Mouse (Mus musculus) intestine, postnatal 0 days (tissue): ENCODE measurements around the gene Grcc10. TPM values are rescaled to one million over a fixed set of nuclear protein-coding genes. Genes with fewer than 3 reads are reported as not detected.

Experiments used
- ATAC-seq: fragments of 200-750 bp; cut with Nextera tagmentation; 2 replicates; pipeline ENCODE4 v1.8.0; 2017; ENCODE audit warnings: mild to moderate bottlenecking, moderate TSS enrichment, moderate library complexity
- H3K27ac ChIP-seq: fragments of 300-500 bp; sonication (generic); 2 replicates; pipeline ENCODE4 v1.5.1; 2014; ENCODE audit warnings: mild to moderate bottlenecking, low read depth, low read length, moderate library complexity
- H3K27me3 ChIP-seq: fragments of 300-500 bp; sonication (generic); replicated peaks from 2 replicates; pipeline ENCODE4 v1.6.1; 2014; ENCODE audit warnings: low read length, mixed read lengths; ENCODE audit not compliant: control insufficient read depth, insufficient read depth
- H3K36me3 ChIP-seq: fragments of 300-500 bp; sonication (generic); 2 replicates; pipeline ENCODE4 v1.6.1; 2014; ENCODE audit warnings: mild to moderate bottlenecking, moderate library complexity; ENCODE audit not compliant: control insufficient read depth, insufficient read depth
- H3K4me1 ChIP-seq: fragments of 300-500 bp; sonication (generic); replicated peaks from 2 replicates; pipeline ENCODE4 v1.6.1; 2014; ENCODE audit warnings: antibody characterized with exemption, low read length, mixed read lengths; ENCODE audit not compliant: control insufficient read depth, insufficient read depth
- H3K4me2 ChIP-seq: fragments of 300-500 bp; sonication (generic); replicated peaks from 2 replicates; pipeline ENCODE4 v1.6.1; 2014; ENCODE audit warnings: low read depth, mild to moderate bottlenecking, moderate library complexity
- H3K4me3 ChIP-seq: fragments of 300-500 bp; sonication (generic); 2 replicates; pipeline ENCODE4 v1.5.1; 2014; ENCODE audit warnings: low read depth, low read length
- H3K9ac ChIP-seq: fragments of 300-500 bp; sonication (generic); 2 replicates; pipeline ENCODE4 v1.6.1; 2014; ENCODE audit warnings: mild to moderate bottlenecking, low read depth, low read length
- H3K9me3 ChIP-seq: fragments of 300-500 bp; sonication (generic); 2 replicates; pipeline ENCODE4 v1.6.1; 2016; ENCODE audit warnings: mixed run types; ENCODE audit not compliant: control insufficient read depth
- CTCF ChIP-seq: sonication (generic); IDR thresholded peaks from 2 replicates; pipeline ENCODE4 v1.5.1; 2016; ENCODE audit warnings: low read depth, mild to moderate bottlenecking, control low read depth, antibody characterized with exemption, moderate library complexity
- WGBS: fragments of 180-500 bp; shearing (Covaris S2); extraction: QIAGEN DNeasy Blood & Tissue Kit; methylation state at CpG from one replicate; pipeline ENCODE4 v1.1.7; 2014; 5-methylcytosine and 5-hydroxymethylcytosine counted together
- polyA plus RNA-seq: library from polyadenylated mRNA; unstranded; fragments of >200 nt; fragmentation: Nextera tagmentation; extraction: Ambion mirVana; gene quantifications from 2 replicates; pipeline ENCODE4 v1.2.1, GENCODE M21; 2015

Grcc10 gene
- polyA plus RNA-seq, 1 experiment from 2014 or later = 238 TPM

- 62% methylated on average over 5 of the region's 5 CpGs for WGBS
- no peak for ATAC-seq
- TF ChIP-seq CTCF = no peak
- H3K4me2 ChIP-seq = peak overlapping the region; percentile 83
- no peaks in the 10 kb centered on the region for H3K4me1 ChIP-seq
- no peaks in the 10 kb centered on the region for H3K36me3 ChIP-seq
- H3K27ac ChIP-seq = peak overlapping the region; percentile 50
- H3K9ac ChIP-seq = peak overlapping the region; percentile 5; the same call in 1 of the 2 replicates
- H3K27me3 ChIP-seq = no peaks in the 10 kb centered on the region
- peak overlapping the region; percentile 85 for H3K4me3 ChIP-seq
- no peaks in the 10 kb centered on the region for H3K9me3 ChIP-seq
Measured at GRCm38 (mm10) chr6:124757909-124758848, 17.0 kb upstream of the Grcc10 start.

GRCm38 (mm10) chr6:124757351-124757880 is 16.2 kb upstream of the Grcc10 start:
- Histone ChIP-seq H3K27ac (peak overlapping the region; percentile 50; the same call in 1 of the 2 replicates), H3K4me1 (no peaks in the 10 kb centered on the region), H3K4me2 (peak overlapping the region; percentile 83), H3K9ac (peak overlapping the region; percentile 95), H3K27me3 (no peaks in the 10 kb centered on the region), H3K4me3 (peak overlapping the region; percentile 85), H3K36me3 (no peaks in the 10 kb centered on the region), H3K9me3 (no peaks in the 10 kb centered on the region)
- no peak for ATAC-seq
- TF ChIP-seq CTCF = no peak
- 36% methylated on average over 5 of the region's 5 CpGs for WGBS

GRCm38 (mm10) chr6:124756652-124757350 is 15.6 kb upstream of the Grcc10 start:
- Histone ChIP-seq H3K27me3 (no peaks in the 10 kb centered on the region), H3K9ac (peak overlapping the region; percentile 95), H3K36me3 (no peaks in the 10 kb centered on the region), H3K4me2 (peak overlapping the region; percentile 83), H3K4me1 (no peaks in the 10 kb centered on the region), H3K27ac (peak overlapping the region; percentile 96), H3K9me3 (no peaks in the 10 kb centered on the region), H3K4me3 (peak overlapping the region; percentile 85)
- under 1% methylated on average over 53 of the region's 54 CpGs for WGBS
- peak; percentile 10; the same call in 1 of the 2 replicates for TF ChIP-seq CTCF
- peak; percentile 65 for ATAC-seq

GRCm38 (mm10) chr6:124755831-124756595 is 14.8 kb upstream of the Grcc10 start, which contains the start of the genes Gm45234 and Atn1:
Gene Gm45234, minus strand, starts transcription at chr6:124756021.
Gene Atn1, minus strand, starts transcription at chr6:124756524.
- Histone ChIP-seq H3K9me3 (no peaks in the 10 kb centered on the region), H3K4me1 (no peaks in the 10 kb centered on the region), H3K4me2 (peak within 1 kb of the TSS; percentile 83), H3K4me3 (peak within 1 kb of the TSS; percentile 85), H3K36me3 (no peaks in the 10 kb centered on the region), H3K27me3 (no peaks in the 10 kb centered on the region), H3K9ac (peak within 1 kb of the TSS; percentile 95), H3K27ac (peak within 1 kb of the TSS; percentile 96)
- no peak for TF ChIP-seq CTCF
- peak; percentile 40 for ATAC-seq
- WGBS = under 1% methylated on average over 43 of the region's 100 CpGs

GRCm38 (mm10) chr6:124755306-124755705 is 14.1 kb upstream of the Grcc10 start:
- Histone ChIP-seq H3K4me1 (no peaks in the 10 kb centered on the region), H3K27me3 (no peaks in the 10 kb centered on the region), H3K36me3 (no peaks in the 10 kb centered on the region), H3K4me2 (peak overlapping the region; percentile 83), H3K9me3 (no peaks in the 10 kb centered on the region), H3K4me3 (peak overlapping the region; percentile 85), H3K27ac (peak overlapping the region; percentile 96; the same call in 1 of the 2 replicates), H3K9ac (peak overlapping the region; percentile 95)
- no peak for TF ChIP-seq CTCF
- no peak for ATAC-seq
- WGBS = 5% methylated on average over 3 of the region's 3 CpGs
